Mouse (Mus musculus) ovary, adult 18-20 months (tissue): Measurements from ENCODE around the gene Gpr55.

Experiments
- DNase-seq: peaks from one replicate; pipeline ENCODE4 v3.0.0; 2022; ENCODE audit warnings: low spot score, mixed read lengths

The Gpr55 gene

DNA sequence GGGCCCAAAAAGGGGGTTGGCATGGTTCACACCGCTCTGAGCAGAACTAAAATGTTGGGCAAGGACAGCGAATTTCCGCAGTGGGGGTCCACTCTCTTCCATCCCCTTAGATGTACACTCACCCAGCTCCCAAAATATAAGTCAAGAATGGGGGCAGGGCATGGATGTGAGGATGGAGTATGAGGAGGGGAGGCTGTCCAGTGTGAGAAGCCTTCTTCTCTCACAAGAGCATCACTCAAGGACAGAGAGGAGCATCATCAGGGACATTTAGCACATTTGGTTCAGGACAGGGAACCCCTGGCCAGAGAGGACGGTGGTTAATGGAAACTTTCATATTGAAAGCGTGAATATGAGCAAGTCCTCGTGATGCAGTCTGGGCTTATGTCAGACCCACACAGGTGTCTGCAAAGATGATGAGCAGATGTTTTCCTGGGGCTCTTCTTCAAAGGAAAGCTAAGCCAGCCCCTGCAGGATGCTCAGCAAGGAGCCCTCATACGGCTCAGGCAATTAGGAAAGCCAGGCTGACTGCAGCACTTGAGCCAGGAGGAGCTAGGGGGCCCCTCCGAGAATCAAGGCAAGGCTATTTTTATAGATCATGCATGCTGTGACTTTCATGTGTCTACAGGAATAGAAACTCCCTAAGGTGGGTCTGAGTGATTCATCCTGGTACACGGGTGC, 2.7 kb downstream of the Gpr55 start:
- no peak for DNase-seq

GRCm38 (mm10) chr1:85957290-85957689, 3.5 kb downstream of the Gpr55 start:
- no peak for DNase-seq

DNA sequence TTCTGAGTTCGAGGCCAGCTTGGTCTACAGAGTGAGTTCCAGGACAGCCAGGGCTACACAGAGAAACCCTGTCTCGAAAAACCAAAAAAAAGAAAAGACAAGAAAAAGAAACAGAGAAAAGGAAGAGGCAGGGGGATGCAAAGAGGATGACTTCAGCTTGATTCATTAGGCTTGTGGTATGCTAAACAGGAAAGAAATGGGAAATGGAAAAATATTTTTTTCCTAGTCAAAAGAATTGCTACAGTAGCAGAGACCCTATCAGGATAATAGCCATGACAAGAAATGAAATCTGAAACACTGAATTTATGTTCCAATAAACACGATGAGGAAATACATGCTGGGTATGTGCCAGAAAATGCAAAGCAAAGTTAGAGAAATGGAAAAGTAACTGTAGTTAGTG, 5.7 kb downstream of the Gpr55 start:
- no peak for DNase-seq

- no peak for DNase-seq
Measured at GRCm38 (mm10) chr1:85949085-85949684, 11.6 kb downstream of the Gpr55 start.

GRCm38 (mm10) chr1:85942318-85942717, 18.5 kb downstream of the Gpr55 start:
- no peak for DNase-seq

DNA sequence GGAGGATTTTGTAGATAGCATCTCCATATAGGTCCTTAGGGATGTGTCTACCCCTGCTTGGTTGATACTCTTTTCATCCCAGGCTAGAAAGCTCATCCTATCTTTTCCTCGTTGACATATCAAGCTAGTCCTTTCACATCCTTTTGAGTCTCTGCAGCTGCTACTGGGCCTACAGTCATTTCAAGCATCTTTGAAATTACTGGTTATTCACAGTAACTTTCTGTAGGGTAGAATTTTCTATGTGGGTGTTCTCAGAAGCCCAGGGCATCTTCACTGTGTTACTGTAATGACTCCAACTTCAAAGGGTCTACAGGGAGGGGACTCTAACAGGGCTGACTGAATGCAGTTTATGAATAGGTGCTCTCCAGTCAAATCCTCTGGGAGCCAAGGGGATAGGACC, 23.5 kb downstream of the Gpr55 start:
- DNase-seq, result no peak

DNA sequence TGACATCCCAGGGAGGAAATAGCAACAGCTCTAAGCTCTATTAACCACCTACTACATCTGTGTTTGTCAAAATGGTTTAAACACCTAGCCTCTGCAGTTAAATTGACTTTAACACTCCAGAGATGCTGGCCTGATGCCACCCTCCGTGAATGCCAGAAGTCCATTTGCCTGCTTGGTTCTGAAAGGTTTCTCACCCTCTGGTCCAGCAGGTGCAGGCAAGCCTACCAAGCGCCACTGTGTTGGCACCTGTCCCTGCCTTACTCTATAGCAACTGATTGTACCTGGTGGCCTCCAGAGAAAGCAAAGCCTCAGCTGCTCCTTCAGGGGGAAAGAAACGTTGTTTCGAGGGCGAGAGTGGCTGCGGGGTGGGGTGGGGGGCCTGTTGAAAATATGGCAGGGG, 24.5 kb downstream of the Gpr55 start:
- DNase-seq, result no peak

GRCm38 (mm10) chr1:85935148-85935852, 25.5 kb downstream of the Gpr55 start:
- no peak for DNase-seq

GRCm38 (mm10) chr1:85934560-85934959, 26.2 kb downstream of the Gpr55 start:
- no peak for DNase-seq

- no peak for DNase-seq
Measured at GRCm38 (mm10) chr1:85933631-85934465, 27.0 kb downstream of the Gpr55 start.

- no peak for DNase-seq
Measured at GRCm38 (mm10) chr1:85933226-85933625, 27.6 kb downstream of the Gpr55 start.

GRCm38 (mm10) chr1:85931170-85931569, 29.6 kb downstream of the Gpr55 start:
- DNase-seq, result no peak

GRCm38 (mm10) chr1:85929406-85929805, 31.4 kb downstream of the Gpr55 start:
- no peak for DNase-seq

DNA sequence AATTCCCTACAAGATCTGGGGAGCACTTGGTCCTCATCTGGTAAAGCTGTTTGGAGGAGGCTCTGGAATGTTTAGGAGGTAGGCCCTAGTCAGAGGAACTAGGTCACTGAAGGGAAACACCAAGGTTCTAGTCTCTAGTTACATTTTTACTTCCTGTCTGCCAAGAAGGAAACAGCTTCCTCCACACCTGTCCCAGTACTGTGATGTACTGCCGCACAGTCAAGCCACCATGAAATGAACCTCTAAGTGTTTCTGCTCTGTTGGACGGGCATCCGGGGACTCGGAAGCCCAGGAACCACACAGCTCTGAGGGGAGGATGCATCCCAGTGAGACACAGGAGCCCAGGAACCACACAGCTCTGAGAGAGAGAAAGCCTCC, 32.1 kb downstream of the Gpr55 start:
- DNase-seq, result no peak

GRCm38 (mm10) chr1:85928057-85928687, 32.6 kb downstream of the Gpr55 start, which contains the start of gene 4933407L21Rik:
4933407L21Rik (plus strand) TSS chr1:85928483.
- no peak for DNase-seq

GRCm38 (mm10) chr1:85925183-85925582, 35.6 kb downstream of the Gpr55 start:
- no peak for DNase-seq

DNA sequence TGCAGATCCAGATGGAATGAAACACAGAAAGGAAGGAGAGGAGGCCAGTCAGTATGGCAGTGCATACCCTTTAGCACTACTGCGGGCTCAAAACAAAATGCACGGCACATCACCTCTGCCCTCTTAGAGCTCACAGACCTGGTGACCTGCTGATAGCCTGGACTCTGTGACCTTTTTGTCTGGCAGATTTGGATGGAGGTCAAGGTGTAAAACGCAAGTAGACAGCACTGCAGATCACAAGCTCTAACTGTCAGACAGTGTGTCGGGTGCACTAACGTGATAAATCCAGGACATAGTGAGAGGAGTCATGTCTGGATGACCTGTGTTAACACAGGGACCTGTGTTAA, 38.0 kb downstream of the Gpr55 start:
- no peak for DNase-seq

GRCm38 (mm10) chr1:85922127-85922864, 38.5 kb downstream of the Gpr55 start:
- DNase-seq, result no peak

DNA sequence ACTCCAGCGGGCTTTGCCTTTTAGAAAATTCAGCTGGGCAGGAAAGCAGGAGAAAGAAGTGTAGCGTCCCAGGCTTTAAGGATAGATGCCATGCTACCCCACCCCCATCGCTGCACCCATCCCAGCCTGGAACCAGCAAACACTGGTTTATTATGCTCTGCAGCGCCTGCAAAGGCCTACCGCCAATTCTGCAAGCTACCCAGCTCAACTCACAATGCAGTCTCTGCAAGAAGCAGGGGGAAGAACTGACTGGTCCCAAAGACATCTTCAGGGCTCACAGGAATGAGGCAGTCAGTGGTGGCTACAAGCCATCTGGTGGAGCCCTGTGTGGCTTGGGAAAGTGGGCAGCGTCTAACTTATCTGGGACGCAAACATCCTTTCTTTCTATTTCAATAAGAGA, 39.1 kb downstream of the Gpr55 start:
- no peak for DNase-seq

DNA sequence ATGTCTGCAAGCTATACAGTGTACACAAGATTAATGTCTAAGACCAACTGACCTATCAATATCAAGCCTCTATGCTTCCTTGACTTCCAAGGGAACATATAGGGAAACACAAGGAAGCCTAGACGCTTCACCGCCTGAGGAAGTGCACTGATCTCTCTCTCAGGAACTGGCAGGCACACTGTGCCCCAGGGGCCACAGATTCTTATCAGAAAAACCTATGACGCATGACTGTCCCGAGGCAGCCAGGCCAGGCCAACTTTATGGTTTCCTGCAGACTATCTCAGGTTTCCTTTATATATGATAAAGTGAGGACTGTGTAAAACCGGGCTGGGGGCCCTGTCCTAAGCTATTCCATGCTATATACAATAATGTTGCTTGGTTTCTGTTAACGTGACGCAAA, 41.2 kb downstream of the Gpr55 start:
- DNase-seq, result no peak

DNA sequence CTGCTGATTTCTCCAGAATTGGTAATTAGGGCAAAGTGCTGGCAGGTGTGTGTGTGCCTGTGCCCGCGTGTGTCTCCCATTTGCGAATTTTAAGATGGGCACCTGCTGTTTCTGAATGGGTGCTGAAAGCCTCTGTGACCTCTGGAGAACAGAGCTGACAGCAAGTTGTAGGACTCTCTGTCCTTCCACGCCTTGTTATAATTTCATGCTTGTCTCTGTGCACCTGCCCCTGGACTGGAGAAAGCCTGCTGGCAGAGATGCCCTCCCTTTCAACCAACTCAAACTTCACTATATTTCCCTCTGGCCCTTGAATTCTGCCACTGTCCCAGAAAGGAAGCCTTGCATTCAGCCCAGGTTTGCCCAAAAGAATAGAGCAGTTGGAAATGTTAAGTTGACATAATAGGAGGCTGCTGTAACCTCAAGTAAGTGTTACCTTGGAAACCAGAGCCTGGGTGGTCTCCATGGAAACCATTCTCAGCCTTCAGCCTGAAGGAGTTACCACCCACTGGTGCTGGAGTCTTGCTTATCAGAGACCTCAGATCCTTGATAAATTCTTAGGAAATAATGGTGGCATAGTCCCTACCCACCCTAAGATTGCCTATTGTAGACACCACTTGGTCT, 43.9 kb downstream of the Gpr55 start:
- DNase-seq, result no peak
